Mouse (Mus musculus) lung, postnatal 14 days (tissue): ENCODE measurements around the gene Rapgef2.

Source experiments
- DNase-seq: peaks from one replicate; pipeline ENCODE4 v3.0.0; 2021

Rapgef2 gene

GRCm38 (mm10) chr3:79016830-79017229, 269.5 kb downstream of the Rapgef2 start:
- DNase-seq, result no peak

GRCm38 (mm10) chr3:79015621-79016474, 270.5 kb downstream of the Rapgef2 start:
- no peak for DNase-seq
